Mouse (Mus musculus): ENCODE data around the gene Tbx1. TPM values are rescaled to one million over a fixed set of nuclear protein-coding genes. Genes with fewer than 3 reads are reported as not detected.

Tbx1 gene
- polyA plus RNA-seq, 1 experiment from 2014 or later = 7.4 TPM

GRCm38 (mm10) chr16:18631141-18631540 lies 40.7 kb upstream of the Tbx1 start:
- Histone ChIP-seq H3K27me3 (ENCODE audit: control insufficient read depth, insufficient read depth, low read length) (peaks cover 15% of the 10 kb centered on the region), H3K4me1 (replicated peaks; ENCODE audit: control insufficient read depth, insufficient read depth, low read length) (peaks cover 23% of the 10 kb centered on the region), H3K36me3 (ENCODE audit: control insufficient read depth, insufficient read depth, low read length) (no peaks in the 10 kb centered on the region), H3K4me2 (replicated peaks; ENCODE audit: low read depth, low read length) (no peak overlapping the region), H3K9ac (ENCODE audit: low read depth, low read length) (no peak overlapping the region), H3K27ac (ENCODE audit: low read depth, low read length) (no peak overlapping the region), H3K4me3 (ENCODE audit: low read depth, low read length) (no peak overlapping the region), H3K9me3 (ENCODE audit: control insufficient read depth, low read length) (no peaks in the 10 kb centered on the region)
- ATAC-seq (ENCODE audit: low FRiP score) = no peak
- WGBS = 67% methylated on average over 7 of the region's 7 CpGs
- no peak for DNase-seq (ENCODE audit: low spot score)

- H3K27ac ChIP-seq (ENCODE audit: low read depth, low read length) = peak overlapping the region; percentile 85; the same call in 1 of the 2 replicates
- H3K4me1 ChIP-seq (replicated peaks; ENCODE audit: control insufficient read depth, insufficient read depth, low read length) = peaks cover 26% of the 10 kb centered on the region
- ATAC-seq (ENCODE audit: low FRiP score) (peak; percentile 3; the same call in 1 of the 2 replicates), DNase-seq (ENCODE audit: low spot score) (no peak)
- H3K9me3 ChIP-seq (ENCODE audit: control insufficient read depth, low read length) = no peaks in the 10 kb centered on the region
- peaks cover 23% of the 10 kb centered on the region for H3K27me3 ChIP-seq (ENCODE audit: control insufficient read depth, insufficient read depth, low read length)
- WGBS = 64% methylated on average over 5 of the region's 5 CpGs
- H3K9ac ChIP-seq (ENCODE audit: low read depth, low read length) = peak overlapping the region; percentile 90
- H3K36me3 ChIP-seq (ENCODE audit: control insufficient read depth, insufficient read depth, low read length) = no peaks in the 10 kb centered on the region
- peak overlapping the region; percentile 87 for H3K4me2 ChIP-seq (replicated peaks; ENCODE audit: low read depth, low read length)
- H3K4me3 ChIP-seq (ENCODE audit: low read depth, low read length) = peak overlapping the region; percentile 84
These were observed 39.8 kb upstream of the Tbx1 start for GRCm38 (mm10) chr16:18630291-18630690.

GRCm38 (mm10) chr16:18629390-18630231 lies 39.1 kb upstream of the Tbx1 start, which contains the start of gene Sept5:
Sept5 (minus strand) TSS chr16:18629954.
- peaks cover 30% of the 10 kb centered on the region for H3K27me3 ChIP-seq (ENCODE audit: control insufficient read depth, insufficient read depth, low read length)
- peak within 1 kb of the TSS; percentile 90 for H3K9ac ChIP-seq (ENCODE audit: low read depth, low read length)
- H3K36me3 ChIP-seq (ENCODE audit: control insufficient read depth, insufficient read depth, low read length) = no peaks in the 10 kb centered on the region; the same call in 1 of the 2 replicates
- H3K4me2 ChIP-seq (replicated peaks; ENCODE audit: low read depth, low read length) = peak within 1 kb of the TSS; percentile 87
- ATAC-seq (ENCODE audit: low FRiP score) (peak; percentile 72), DNase-seq (ENCODE audit: low spot score) (peak; percentile 73)
- peak within 1 kb of the TSS; percentile 85 for H3K27ac ChIP-seq (ENCODE audit: low read depth, low read length)
- H3K4me1 ChIP-seq (replicated peaks; ENCODE audit: control insufficient read depth, insufficient read depth, low read length) = peaks cover 26% of the 10 kb centered on the region
- H3K4me3 ChIP-seq (ENCODE audit: low read depth, low read length) = peak within 1 kb of the TSS; percentile 84
- WGBS = under 1% methylated on average over 46 of the region's 93 CpGs
- H3K9me3 ChIP-seq (ENCODE audit: control insufficient read depth, low read length) = no peaks in the 10 kb centered on the region

- H3K27me3 ChIP-seq (ENCODE audit: control insufficient read depth, insufficient read depth, low read length) = peaks cover 36% of the 10 kb centered on the region
- no peak for DNase-seq (ENCODE audit: low spot score)
These were observed 38.5 kb upstream of the Tbx1 start for GRCm38 (mm10) chr16:18628948-18629340.

GRCm38 (mm10) chr16:18628206-18628947 lies 37.9 kb upstream of the Tbx1 start:
- peak overlapping the region; percentile 90 for H3K9ac ChIP-seq (ENCODE audit: low read depth, low read length)
- no peak for DNase-seq (ENCODE audit: low spot score)
- peak overlapping the region; percentile 85; the same call in 1 of the 2 replicates for H3K27ac ChIP-seq (ENCODE audit: low read depth, low read length)
- ATAC-seq (ENCODE audit: low FRiP score) = 0 out of 2 replicates have a peak, but pooled peaks have one; percentile 9
- H3K4me2 ChIP-seq (replicated peaks; ENCODE audit: low read depth, low read length) = peak overlapping the region; percentile 87
- WGBS = 64% methylated on average over 7 of the region's 7 CpGs
- H3K36me3 ChIP-seq (ENCODE audit: control insufficient read depth, insufficient read depth, low read length) = no peaks in the 10 kb centered on the region; the same call in 1 of the 2 replicates
- H3K4me1 ChIP-seq (replicated peaks; ENCODE audit: control insufficient read depth, insufficient read depth, low read length) = peaks cover 26% of the 10 kb centered on the region
- H3K9me3 ChIP-seq (ENCODE audit: control insufficient read depth, low read length) = no peaks in the 10 kb centered on the region
- H3K4me3 ChIP-seq (ENCODE audit: low read depth, low read length) = peak overlapping the region; percentile 84
- peaks cover 42% of the 10 kb centered on the region for H3K27me3 ChIP-seq (ENCODE audit: control insufficient read depth, insufficient read depth, low read length)

More at GRCm38 (mm10) chr16:18628948-18629340, 38.5 kb upstream of the Tbx1 start:
- peak overlapping the region; percentile 90 for H3K9ac ChIP-seq (ENCODE audit: low read depth, low read length)
- no peaks in the 10 kb centered on the region for H3K9me3 ChIP-seq (ENCODE audit: control insufficient read depth, low read length)
- H3K4me3 ChIP-seq (ENCODE audit: low read depth, low read length) = peak overlapping the region; percentile 84
- peak overlapping the region; percentile 85 for H3K27ac ChIP-seq (ENCODE audit: low read depth, low read length)
- no peaks in the 10 kb centered on the region; the same call in 1 of the 2 replicates for H3K36me3 ChIP-seq (ENCODE audit: control insufficient read depth, insufficient read depth, low read length)
- H3K4me1 ChIP-seq (replicated peaks; ENCODE audit: control insufficient read depth, insufficient read depth, low read length) = peaks cover 26% of the 10 kb centered on the region
- WGBS = 31% methylated on average over 2 of the region's 2 CpGs
- H3K4me2 ChIP-seq (replicated peaks; ENCODE audit: low read depth, low read length) = peak overlapping the region; percentile 87
- ATAC-seq (ENCODE audit: low FRiP score) = 0 out of 2 replicates have a peak, but pooled peaks have one; percentile 0

GRCm38 (mm10) chr16:18627163-18627562 lies 36.7 kb upstream of the Tbx1 start:
- 43% methylated on average over 3 of the region's 3 CpGs for WGBS
- Histone ChIP-seq H3K4me3 (ENCODE audit: low read depth, low read length) (peak overlapping the region; percentile 43), H3K4me2 (replicated peaks; ENCODE audit: low read depth, low read length) (peak overlapping the region; percentile 87), H3K9ac (ENCODE audit: low read depth, low read length) (no peak overlapping the region; the same call in 1 of the 2 replicates), H3K27me3 (ENCODE audit: control insufficient read depth, insufficient read depth, low read length) (peaks cover 54% of the 10 kb centered on the region), H3K36me3 (ENCODE audit: control insufficient read depth, insufficient read depth, low read length) (peaks cover 5% of the 10 kb centered on the region), H3K4me1 (replicated peaks; ENCODE audit: control insufficient read depth, insufficient read depth, low read length) (peaks cover 27% of the 10 kb centered on the region), H3K27ac (ENCODE audit: low read depth, low read length) (no peak overlapping the region), H3K9me3 (ENCODE audit: control insufficient read depth, low read length) (no peaks in the 10 kb centered on the region)
- ATAC-seq (ENCODE audit: low FRiP score) (no peak), DNase-seq (ENCODE audit: low spot score) (no peak)

GRCm38 (mm10) chr16:18626376-18626878 lies 36.0 kb upstream of the Tbx1 start, which contains the start of gene Gm49601:
Gm49601 (minus strand) TSS chr16:18626427.
- H3K27ac ChIP-seq (ENCODE audit: low read depth, low read length) = no peak within 1 kb of the TSS
- no peaks in the 10 kb centered on the region for H3K9me3 ChIP-seq (ENCODE audit: control insufficient read depth, low read length)
- H3K4me3 ChIP-seq (ENCODE audit: low read depth, low read length) = peak within 1 kb of the TSS; percentile 43
- H3K9ac ChIP-seq (ENCODE audit: low read depth, low read length) = peak within 1 kb of the TSS; percentile 49; the same call in 1 of the 2 replicates
- ATAC-seq (ENCODE audit: low FRiP score) (peak; percentile 18), DNase-seq (ENCODE audit: low spot score) (peak; percentile 93)
- H3K4me1 ChIP-seq (replicated peaks; ENCODE audit: control insufficient read depth, insufficient read depth, low read length) = peaks cover 28% of the 10 kb centered on the region
- H3K36me3 ChIP-seq (ENCODE audit: control insufficient read depth, insufficient read depth, low read length) = peaks cover 5% of the 10 kb centered on the region
- peaks cover 61% of the 10 kb centered on the region for H3K27me3 ChIP-seq (ENCODE audit: control insufficient read depth, insufficient read depth, low read length)
- under 1% methylated on average over 54 of the region's 65 CpGs for WGBS
- peak within 1 kb of the TSS; percentile 87 for H3K4me2 ChIP-seq (replicated peaks; ENCODE audit: low read depth, low read length)

GRCm38 (mm10) chr16:18625791-18626311 lies 35.4 kb upstream of the Tbx1 start:
- H3K4me1 ChIP-seq (replicated peaks; ENCODE audit: control insufficient read depth, insufficient read depth, low read length) = peaks cover 32% of the 10 kb centered on the region
- H3K9ac ChIP-seq (ENCODE audit: low read depth, low read length) = no peak overlapping the region
- WGBS = 10% methylated on average over 26 of the region's 26 CpGs
- H3K27me3 ChIP-seq (ENCODE audit: control insufficient read depth, insufficient read depth, low read length) = peaks cover 67% of the 10 kb centered on the region
- H3K36me3 ChIP-seq (ENCODE audit: control insufficient read depth, insufficient read depth, low read length) = peaks cover 5% of the 10 kb centered on the region
- peak overlapping the region; percentile 43 for H3K4me3 ChIP-seq (ENCODE audit: low read depth, low read length)
- DNase-seq (ENCODE audit: low spot score) = no peak
- ATAC-seq (ENCODE audit: low FRiP score) = no peak
- H3K4me2 ChIP-seq (replicated peaks; ENCODE audit: low read depth, low read length) = peak overlapping the region; percentile 87
- no peak overlapping the region for H3K27ac ChIP-seq (ENCODE audit: low read depth, low read length)
- H3K9me3 ChIP-seq (ENCODE audit: control insufficient read depth, low read length) = no peaks in the 10 kb centered on the region

Data from hindbrain, embryonic 11.5 days (tissue).